Mouse (Mus musculus): ENCODE measurements around the gene Polr1c. TPM values are rescaled to one million over a fixed set of nuclear protein-coding genes. Genes with fewer than 3 reads are reported as not detected.

Polr1c gene
- total and polyA plus RNA-seq, 2 experiments from 2014 or later: 54.7 to 55.5 TPM

DNA sequence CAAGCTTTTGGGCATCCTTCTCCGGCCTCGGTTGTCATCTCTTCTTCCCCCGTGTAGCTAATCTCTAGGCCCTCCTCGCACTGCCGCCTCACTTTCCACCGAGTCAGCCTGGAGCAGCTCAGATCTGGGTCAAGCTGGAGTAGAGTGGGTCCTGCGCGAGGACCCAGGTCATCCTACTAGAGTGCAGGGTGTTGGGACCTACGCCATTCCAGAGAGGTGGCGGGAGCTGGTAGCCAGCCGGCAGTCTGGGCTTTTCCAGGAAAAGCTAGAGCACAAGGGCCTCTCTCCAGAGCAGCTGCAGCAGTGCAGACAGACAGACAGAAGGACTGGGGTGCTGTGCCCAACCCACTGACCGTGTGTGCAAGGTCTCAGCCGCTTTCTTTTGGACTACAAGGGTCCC lies 5.6 kb downstream of the Polr1c start:
- no peak overlapping the region for H3K9ac ChIP-seq (replicated peaks; ENCODE audit: low read length, poor library complexity, severe bottlenecking)
- peaks cover 63% of the 10 kb centered on the region for H3K36me3 ChIP-seq (ENCODE audit: insufficient read depth, low read length)
- no peak overlapping the region for H3K4me3 ChIP-seq (ENCODE audit: low read depth, low read length)
- 86% methylated on average over 13 of the region's 13 CpGs for WGBS
- H3K27ac ChIP-seq (ENCODE audit: low read depth, low read length): no peak overlapping the region
- H3K9me3 ChIP-seq (ENCODE audit: low read length): no peaks in the 10 kb centered on the region
- H3K4me2 ChIP-seq (ENCODE audit: low read depth, low read length, poor library complexity, severe bottlenecking): no peak overlapping the region
- H3K27me3 ChIP-seq (ENCODE audit: insufficient read depth, low read length): no peaks in the 10 kb centered on the region
- no peak for ATAC-seq (ENCODE audit: low FRiP score)
- no peak for TF ChIP-seq CTCF (IDR thresholded peaks at IDR 0.05)
- peaks cover 7% of the 10 kb centered on the region for H3K4me1 ChIP-seq (ENCODE audit: insufficient read depth, low read length)
- DNase-seq (ENCODE audit: low spot score): no peak

GRCm38 (mm10) chr17:46241471-46241870 lies 6.4 kb downstream of the Polr1c start:
- no peaks in the 10 kb centered on the region for H3K9me3 ChIP-seq (ENCODE audit: low read length)
- peaks cover 71% of the 10 kb centered on the region for H3K36me3 ChIP-seq (ENCODE audit: insufficient read depth, low read length)
- no peak overlapping the region for H3K9ac ChIP-seq (replicated peaks; ENCODE audit: low read length, poor library complexity, severe bottlenecking)
- DNase-seq (ENCODE audit: low spot score) (no peak), ATAC-seq (ENCODE audit: low FRiP score) (no peak)
- no peak for TF ChIP-seq CTCF (IDR thresholded peaks at IDR 0.05)
- no peaks in the 10 kb centered on the region for H3K4me1 ChIP-seq (ENCODE audit: insufficient read depth, low read length)
- no peak overlapping the region for H3K27ac ChIP-seq (ENCODE audit: low read depth, low read length)
- H3K4me3 ChIP-seq (ENCODE audit: low read depth, low read length): no peak overlapping the region
- H3K27me3 ChIP-seq (ENCODE audit: insufficient read depth, low read length): no peaks in the 10 kb centered on the region
- 87% methylated on average over 11 of the region's 11 CpGs for WGBS
- no peak overlapping the region for H3K4me2 ChIP-seq (ENCODE audit: low read depth, low read length, poor library complexity, severe bottlenecking)

- no peaks in the 10 kb centered on the region for H3K27me3 ChIP-seq (ENCODE audit: insufficient read depth, low read length)
- DNase-seq (ENCODE audit: low spot score): no peak
- peaks cover 73% of the 10 kb centered on the region for H3K36me3 ChIP-seq (ENCODE audit: insufficient read depth, low read length)
- H3K9ac ChIP-seq (replicated peaks; ENCODE audit: low read length, poor library complexity, severe bottlenecking): no peak overlapping the region
- no peak overlapping the region for H3K4me2 ChIP-seq (ENCODE audit: low read depth, low read length, poor library complexity, severe bottlenecking)
- ATAC-seq (ENCODE audit: low FRiP score): no peak
- TF ChIP-seq CTCF (IDR thresholded peaks at IDR 0.05): no peak
- H3K4me1 ChIP-seq (ENCODE audit: insufficient read depth, low read length): no peaks in the 10 kb centered on the region
- WGBS: 93% methylated on average over 15 of the region's 15 CpGs
- no peak overlapping the region for H3K4me3 ChIP-seq (ENCODE audit: low read depth, low read length)
- no peaks in the 10 kb centered on the region for H3K9me3 ChIP-seq (ENCODE audit: low read length)
- no peak overlapping the region for H3K27ac ChIP-seq (ENCODE audit: low read depth, low read length)
These were observed 8.2 kb downstream of the Polr1c start for GRCm38 (mm10) chr17:46239516-46240114.

- ATAC-seq (ENCODE audit: low FRiP score) (no peak), DNase-seq (ENCODE audit: low spot score) (no peak)
- Histone ChIP-seq H3K9me3 (ENCODE audit: low read length) (no peaks in the 10 kb centered on the region), H3K4me1 (ENCODE audit: insufficient read depth, low read length) (no peaks in the 10 kb centered on the region), H3K27me3 (ENCODE audit: insufficient read depth, low read length) (no peaks in the 10 kb centered on the region), H3K9ac (replicated peaks; ENCODE audit: low read length, poor library complexity, severe bottlenecking) (no peak overlapping the region), H3K36me3 (ENCODE audit: insufficient read depth, low read length) (peaks cover 63% of the 10 kb centered on the region), H3K27ac (ENCODE audit: low read depth, low read length) (no peak overlapping the region), H3K4me3 (ENCODE audit: low read depth, low read length) (no peak overlapping the region), H3K4me2 (ENCODE audit: low read depth, low read length, poor library complexity, severe bottlenecking) (no peak overlapping the region)
- TF ChIP-seq CTCF (IDR thresholded peaks at IDR 0.05): no peak
- WGBS: 83% methylated on average over 5 of the region's 5 CpGs
These were observed 10.4 kb downstream of the Polr1c start for GRCm38 (mm10) chr17:46237480-46237879.

DNA sequence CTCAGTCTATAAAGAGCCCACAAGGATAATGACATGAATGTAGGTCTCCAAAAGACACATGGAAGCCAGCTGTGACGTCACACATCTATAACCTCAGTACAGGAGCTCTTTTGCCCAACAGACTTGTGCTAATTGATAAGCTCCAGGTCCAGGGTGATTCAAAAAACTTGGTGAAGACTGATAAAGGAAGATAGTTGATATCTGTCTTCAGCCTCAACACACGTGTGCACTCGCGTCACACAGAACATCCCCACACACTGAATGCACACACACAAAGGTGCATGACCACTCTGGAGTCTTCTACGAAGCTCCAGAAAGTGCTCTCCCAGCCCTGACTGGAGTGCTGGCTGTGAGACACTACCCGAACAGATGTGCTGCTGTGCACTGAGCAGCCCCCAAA lies 10.8 kb downstream of the Polr1c start:
- H3K4me3 ChIP-seq (ENCODE audit: low read depth, low read length): no peak overlapping the region
- TF ChIP-seq CTCF (IDR thresholded peaks at IDR 0.05): no peak
- WGBS: 96% methylated on average over 6 of the region's 6 CpGs
- DNase-seq (ENCODE audit: low spot score) (no peak), ATAC-seq (ENCODE audit: low FRiP score) (no peak)
- no peak overlapping the region for H3K9ac ChIP-seq (replicated peaks; ENCODE audit: low read length, poor library complexity, severe bottlenecking)
- H3K4me2 ChIP-seq (ENCODE audit: low read depth, low read length, poor library complexity, severe bottlenecking): no peak overlapping the region
- no peak overlapping the region for H3K27ac ChIP-seq (ENCODE audit: low read depth, low read length)
- H3K9me3 ChIP-seq (ENCODE audit: low read length): no peaks in the 10 kb centered on the region
- no peaks in the 10 kb centered on the region for H3K27me3 ChIP-seq (ENCODE audit: insufficient read depth, low read length)
- peaks cover 58% of the 10 kb centered on the region for H3K36me3 ChIP-seq (ENCODE audit: insufficient read depth, low read length)
- H3K4me1 ChIP-seq (ENCODE audit: insufficient read depth, low read length): no peaks in the 10 kb centered on the region

DNA sequence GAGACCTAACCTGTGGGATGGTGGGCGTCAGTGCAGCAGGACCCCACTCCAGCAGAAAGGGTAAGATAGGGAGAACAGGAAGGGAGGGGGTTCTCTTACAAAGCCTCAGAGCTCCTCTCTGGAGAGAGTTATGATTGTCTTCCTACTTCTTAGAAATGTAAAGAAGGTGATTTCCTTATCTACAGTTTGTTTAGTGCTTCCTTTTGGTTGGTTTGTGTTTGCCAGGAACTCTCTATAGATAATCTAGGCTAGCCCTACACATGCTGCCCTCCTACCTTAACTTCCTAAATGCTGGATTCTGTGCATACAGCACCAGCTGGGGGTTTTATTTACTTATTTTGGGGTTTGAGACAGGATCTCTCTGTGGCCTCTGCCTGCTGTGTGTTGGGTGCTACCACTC lies 11.8 kb downstream of the Polr1c start:
- 88% methylated on average over 1 of the region's 1 CpGs for WGBS
- no peaks in the 10 kb centered on the region for H3K4me1 ChIP-seq (ENCODE audit: insufficient read depth, low read length)
- no peak overlapping the region for H3K27ac ChIP-seq (ENCODE audit: low read depth, low read length)
- ATAC-seq (ENCODE audit: low FRiP score): no peak
- no peak overlapping the region for H3K9ac ChIP-seq (replicated peaks; ENCODE audit: low read length, poor library complexity, severe bottlenecking)
- DNase-seq (ENCODE audit: low spot score): no peak
- no peak overlapping the region for H3K4me3 ChIP-seq (ENCODE audit: low read depth, low read length)
- H3K36me3 ChIP-seq (ENCODE audit: insufficient read depth, low read length): peaks cover 50% of the 10 kb centered on the region
- H3K4me2 ChIP-seq (ENCODE audit: low read depth, low read length, poor library complexity, severe bottlenecking): no peak overlapping the region
- TF ChIP-seq CTCF (IDR thresholded peaks at IDR 0.05): no peak
- no peaks in the 10 kb centered on the region for H3K27me3 ChIP-seq (ENCODE audit: insufficient read depth, low read length)
- no peaks in the 10 kb centered on the region for H3K9me3 ChIP-seq (ENCODE audit: low read length)
